Mouse (Mus musculus) small intestine, adult 2 months (tissue): ENCODE data around the gene Tfpi2. TPM values are rescaled to one million over a fixed set of nuclear protein-coding genes. Genes with fewer than 3 reads are reported as not detected.

Experiments used
- H3K27ac ChIP-seq: fragments of 200-500 bp; 2 replicates; pipeline ENCODE4 v1.5.1; 2012; ENCODE audit warnings: low read depth, low read length, control low read depth, inconsistent platforms; ENCODE audit not compliant: insufficient read depth
- H3K27me3 ChIP-seq: fragments of 200-500 bp; 2 replicates; pipeline ENCODE4 v1.6.1; 2012; ENCODE audit warnings: mild to moderate bottlenecking, moderate library complexity, low read length, inconsistent platforms; ENCODE audit not compliant: control insufficient read depth, insufficient read depth
- H3K36me3 ChIP-seq: fragments of 200-500 bp; 2 replicates; pipeline ENCODE4 v1.6.1; 2012; ENCODE audit warnings: mild to moderate bottlenecking, low read length, control low read depth, inconsistent platforms; ENCODE audit not compliant: control insufficient read depth, insufficient read depth
- H3K4me1 ChIP-seq: fragments of 200-500 bp; 2 replicates; pipeline ENCODE4 v1.6.1; 2012; ENCODE audit warnings: low read length, inconsistent platforms, mixed read lengths; ENCODE audit not compliant: control insufficient read depth, insufficient read depth, insufficient read length
- H3K4me3 ChIP-seq: fragments of 200-500 bp; 2 replicates; pipeline ENCODE4 v1.5.1; 2012; ENCODE audit warnings: low read depth, mild to moderate bottlenecking, control low read depth, inconsistent platforms, low read length, moderate library complexity
- CTCF ChIP-seq: fragments of 200-500 bp; IDR thresholded peaks from 2 replicates; pipeline ENCODE4 v1.5.1; 2012; ENCODE audit warnings: low read depth, mild to moderate bottlenecking, control low read depth, inconsistent platforms, low read length, moderate library complexity, mixed read lengths; ENCODE audit not compliant: insufficient replicate concordance, insufficient read length; ENCODE audit errors: extremely low read depth
- POLR2A ChIP-seq: fragments of 200-500 bp; IDR thresholded peaks from 2 replicates; pipeline ENCODE4 v1.6.1; 2012; ENCODE audit warnings: low read depth, mild to moderate bottlenecking, control low read depth, inconsistent platforms, low read length, moderate library complexity
- WGBS: fragments of 180-500 bp; shearing (Covaris S2); methylation state at CpG from one replicate; pipeline ENCODE4 v1.1.7; 2018; 5-methylcytosine and 5-hydroxymethylcytosine counted together
- polyA plus RNA-seq: library from polyadenylated mRNA; depleted of rRNA; stranded (reverse); fragments of >200 nt; gene quantifications from 2 replicates; pipeline ENCODE4 v1.2.3, GENCODE M21; 2012; rRNA removed

Tfpi2 gene
- 0.23 and 0.39 TPM in 2 replicates for polyA plus RNA-seq

DNA sequence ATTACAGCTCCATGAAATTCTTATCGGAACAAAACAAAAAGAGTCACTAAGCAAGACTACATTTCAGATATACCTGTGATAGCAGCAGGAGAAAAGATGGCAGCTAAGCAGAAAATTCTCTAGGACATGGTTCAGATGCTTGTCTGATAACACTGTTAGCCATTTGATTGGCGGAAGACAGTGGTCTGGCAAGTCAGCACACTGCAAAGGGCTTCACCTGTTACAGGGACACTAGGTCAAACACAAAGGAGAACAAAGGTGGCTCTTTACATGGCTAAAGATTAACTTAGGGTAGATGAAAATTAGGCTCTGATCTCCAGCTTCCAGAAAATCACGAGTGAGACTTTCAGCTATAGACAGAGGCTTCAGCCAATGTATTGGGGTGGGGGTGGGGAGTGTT is at the start of gene Tfpi2:
Gene Tfpi2, minus strand, starts transcription at position 170 of the 400 bp plus-strand sequence.
- H3K4me3 ChIP-seq, result no peak within 1 kb of the TSS
- peaks cover 3% of the 10 kb centered on the region; the same call in 1 of the 2 replicates for H3K4me1 ChIP-seq
- H3K27ac ChIP-seq, result peak within 1 kb of the TSS; percentile 78
- WGBS, result 23% methylated on average over 3 of the region's 3 CpGs
- H3K27me3 ChIP-seq, result no peaks in the 10 kb centered on the region
- no peak for TF ChIP-seq POLR2A
- H3K36me3 ChIP-seq, result no peaks in the 10 kb centered on the region

DNA sequence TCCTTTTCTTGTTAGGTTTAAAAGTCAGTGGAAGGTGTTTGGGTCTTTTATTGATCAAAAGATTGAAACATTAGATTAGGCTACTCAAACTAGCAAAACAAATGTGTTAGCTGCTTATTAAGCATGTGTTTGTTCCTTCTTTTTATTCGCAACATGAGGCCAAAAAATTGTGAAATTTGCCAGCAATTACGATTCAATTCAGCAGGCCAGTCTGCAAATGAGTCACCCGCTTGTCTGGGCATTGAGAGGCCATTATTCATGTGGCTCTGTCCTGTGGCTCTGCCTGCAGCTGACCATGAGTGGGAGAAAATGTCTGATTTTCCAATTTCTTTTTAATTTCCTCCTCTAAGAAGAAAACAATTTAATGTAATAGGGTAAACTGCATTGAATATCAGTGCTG is 42.2 kb upstream of the Tfpi2 start:
- H3K4me1 ChIP-seq, result no peaks in the 10 kb centered on the region
- WGBS, result 76% methylated on average over 3 of the region's 3 CpGs
- TF ChIP-seq CTCF (no peak), POLR2A (no peak)
- no peak overlapping the region for H3K27ac ChIP-seq
- H3K36me3 ChIP-seq, result no peaks in the 10 kb centered on the region
- no peak overlapping the region for H3K4me3 ChIP-seq
- H3K27me3 ChIP-seq, result no peaks in the 10 kb centered on the region

DNA sequence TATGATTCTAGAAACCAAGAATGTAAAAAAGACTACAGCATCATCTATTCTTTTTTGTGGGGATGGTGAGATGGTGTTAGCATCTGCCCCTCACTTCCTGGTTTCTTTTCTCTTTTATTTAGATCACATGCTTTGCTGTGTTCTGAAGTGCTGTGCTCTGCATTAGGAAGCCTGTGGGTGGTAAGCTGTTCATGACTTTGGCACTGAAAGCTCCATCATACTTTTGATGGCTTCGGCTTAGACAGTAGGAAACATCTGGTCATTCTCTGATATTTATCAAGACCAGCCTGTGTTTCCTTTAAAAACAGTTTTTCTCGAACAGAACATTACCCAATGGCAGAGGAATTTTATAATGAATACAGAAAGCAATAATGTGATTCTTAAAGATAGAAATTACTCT is 37.6 kb upstream of the Tfpi2 start:
- Histone ChIP-seq H3K36me3 (no peaks in the 10 kb centered on the region), H3K27me3 (no peaks in the 10 kb centered on the region), H3K27ac (no peak overlapping the region), H3K4me1 (no peaks in the 10 kb centered on the region), H3K4me3 (no peak overlapping the region)
- TF ChIP-seq CTCF (no peak), POLR2A (no peak)
- 57% methylated on average over 2 of the region's 2 CpGs for WGBS

DNA sequence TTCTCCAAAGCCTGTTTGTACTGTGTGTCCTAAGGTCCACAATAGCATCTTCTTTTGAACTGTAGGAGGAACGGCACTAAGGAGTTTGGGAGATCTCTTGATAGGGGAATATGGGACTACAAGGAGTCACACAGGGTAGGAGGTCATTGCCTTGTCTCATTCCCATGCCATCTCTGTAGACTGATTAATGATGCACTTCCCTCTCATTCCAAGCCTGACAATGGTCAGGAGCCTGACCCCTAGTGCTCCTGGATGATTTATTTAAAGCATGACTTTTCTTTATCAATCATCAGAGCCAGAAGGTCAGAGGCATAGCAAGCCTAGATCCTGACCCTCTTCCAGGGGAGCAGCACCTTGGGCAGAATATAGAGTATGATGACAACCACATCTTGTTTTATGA is 33.9 kb upstream of the Tfpi2 start:
- Histone ChIP-seq H3K27me3 (no peaks in the 10 kb centered on the region), H3K4me3 (no peak overlapping the region), H3K36me3 (no peaks in the 10 kb centered on the region), H3K4me1 (no peaks in the 10 kb centered on the region), H3K27ac (no peak overlapping the region)
- 67% methylated on average over 1 of the region's 1 CpGs for WGBS
- TF ChIP-seq POLR2A, result no peak
- no peak for TF ChIP-seq CTCF

DNA sequence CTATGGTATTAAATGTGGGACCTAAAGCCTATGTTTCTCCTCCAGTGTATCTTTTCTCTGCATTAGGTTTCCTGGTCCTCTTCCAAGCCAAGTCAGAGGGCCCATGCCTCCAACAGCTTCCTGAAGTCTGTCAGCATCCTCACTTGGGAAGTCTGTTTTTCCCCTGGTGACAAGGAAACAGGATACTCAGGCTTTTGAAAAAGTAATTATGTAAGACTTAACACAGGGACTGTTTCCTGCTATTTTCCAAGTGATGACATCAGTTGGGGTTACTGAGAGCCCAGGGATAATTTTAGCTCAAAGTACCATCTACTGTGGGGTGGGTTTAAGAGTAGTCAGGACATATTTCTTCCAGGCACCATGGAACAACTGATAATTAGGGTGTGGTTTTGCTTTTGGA is 20.8 kb upstream of the Tfpi2 start:
- H3K36me3 ChIP-seq, result no peaks in the 10 kb centered on the region
- H3K27me3 ChIP-seq, result no peaks in the 10 kb centered on the region
- no peak overlapping the region for H3K27ac ChIP-seq
- no peak overlapping the region for H3K4me3 ChIP-seq
- H3K4me1 ChIP-seq, result no peaks in the 10 kb centered on the region
- TF ChIP-seq CTCF, result no peak
- no peak for TF ChIP-seq POLR2A

DNA sequence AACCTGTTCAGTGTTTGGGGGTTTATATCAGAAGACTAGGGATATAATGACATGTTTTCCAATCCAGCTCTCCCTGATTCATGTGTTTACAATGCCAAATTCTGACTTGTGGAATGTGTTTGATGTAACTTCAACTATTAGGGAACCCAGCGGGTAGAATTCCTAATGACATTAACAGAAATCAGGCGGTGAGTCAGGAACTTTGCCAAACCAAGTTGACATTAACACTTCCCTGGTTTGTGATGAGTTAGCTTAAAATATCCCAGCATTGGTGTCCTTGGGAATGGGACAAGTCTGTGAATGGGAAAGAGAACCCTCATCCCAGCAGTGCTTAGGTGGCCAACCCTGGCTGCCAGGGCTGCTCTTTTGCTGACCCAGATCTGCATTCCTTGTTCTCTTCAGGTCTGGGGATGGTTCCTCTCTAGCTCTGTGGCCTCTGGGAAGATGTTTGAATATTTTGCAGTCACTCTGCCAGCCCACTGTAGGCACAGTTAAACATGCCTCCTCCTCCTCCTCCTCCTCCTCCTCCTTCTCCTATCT is 19.9 kb upstream of the Tfpi2 start:
- 76% methylated on average over 2 of the region's 2 CpGs for WGBS
- H3K4me3 ChIP-seq, result no peak overlapping the region
- no peaks in the 10 kb centered on the region for H3K36me3 ChIP-seq
- H3K27ac ChIP-seq, result no peak overlapping the region
- H3K4me1 ChIP-seq, result no peaks in the 10 kb centered on the region
- TF ChIP-seq POLR2A (no peak), CTCF (no peak)
- H3K27me3 ChIP-seq, result no peaks in the 10 kb centered on the region

DNA sequence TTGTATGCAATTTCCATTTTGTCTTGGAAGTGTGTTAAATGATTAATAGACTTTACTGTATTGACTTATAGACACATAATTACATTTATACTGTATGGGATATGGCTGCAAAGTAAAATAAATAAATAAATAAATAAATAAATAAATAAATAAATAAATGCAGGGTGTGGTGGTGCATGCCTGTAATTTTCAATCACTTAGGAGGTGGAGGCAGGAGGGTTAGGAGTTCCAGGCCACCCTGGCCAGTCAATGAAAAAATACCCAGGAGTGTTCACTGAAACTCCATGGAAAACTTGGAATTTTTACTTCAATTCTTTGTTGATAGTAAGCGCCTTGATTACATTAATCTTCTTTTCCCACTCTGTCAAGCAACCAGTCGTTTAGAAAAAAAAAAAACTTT is 16.1 kb upstream of the Tfpi2 start:
- WGBS, result 66% methylated on average over 2 of the region's 2 CpGs
- no peak for TF ChIP-seq POLR2A
- TF ChIP-seq CTCF, result no peak
- no peak overlapping the region for H3K4me3 ChIP-seq
- H3K27me3 ChIP-seq, result no peaks in the 10 kb centered on the region
- H3K4me1 ChIP-seq, result no peaks in the 10 kb centered on the region
- H3K27ac ChIP-seq, result no peak overlapping the region
- no peaks in the 10 kb centered on the region for H3K36me3 ChIP-seq

DNA sequence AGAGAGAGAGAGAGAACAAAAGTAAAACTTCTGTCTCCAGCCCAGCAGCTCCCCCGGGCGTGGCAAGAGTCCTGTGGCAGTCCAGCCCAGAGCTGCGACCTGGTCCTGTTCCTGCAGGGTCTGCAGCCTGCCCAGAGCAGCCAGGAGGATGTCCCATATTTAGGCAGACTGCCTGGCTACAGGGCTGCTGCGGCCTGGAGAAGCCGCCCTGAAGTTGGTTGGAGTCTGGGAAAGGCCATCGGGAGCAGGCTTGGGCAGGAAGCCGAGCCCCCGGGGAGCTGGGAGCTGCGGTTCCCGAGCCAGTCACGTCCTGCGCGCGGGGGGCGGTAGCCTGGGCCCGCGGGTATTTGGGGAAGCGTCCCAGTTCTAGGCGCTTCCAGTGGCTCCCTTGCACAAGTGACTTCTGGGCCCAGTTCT is 15.2 kb upstream of the Tfpi2 start, which contains the start of gene Gng11:
Gene Gng11, plus strand, starts transcription at position 15 of the 417 bp plus-strand sequence.
- 1% methylated on average over 19 of the region's 19 CpGs for WGBS
- TF ChIP-seq CTCF (no peak), POLR2A (no peak)
- H3K4me1 ChIP-seq, result no peaks in the 10 kb centered on the region
- no peaks in the 10 kb centered on the region for H3K36me3 ChIP-seq
- peak within 1 kb of the TSS; percentile 66 for H3K4me3 ChIP-seq
- H3K27me3 ChIP-seq, result no peaks in the 10 kb centered on the region
- peak within 1 kb of the TSS; percentile 65 for H3K27ac ChIP-seq
